Mouse (Mus musculus): ENCODE data around the gene Dmp1.

The Dmp1 gene

DNA sequence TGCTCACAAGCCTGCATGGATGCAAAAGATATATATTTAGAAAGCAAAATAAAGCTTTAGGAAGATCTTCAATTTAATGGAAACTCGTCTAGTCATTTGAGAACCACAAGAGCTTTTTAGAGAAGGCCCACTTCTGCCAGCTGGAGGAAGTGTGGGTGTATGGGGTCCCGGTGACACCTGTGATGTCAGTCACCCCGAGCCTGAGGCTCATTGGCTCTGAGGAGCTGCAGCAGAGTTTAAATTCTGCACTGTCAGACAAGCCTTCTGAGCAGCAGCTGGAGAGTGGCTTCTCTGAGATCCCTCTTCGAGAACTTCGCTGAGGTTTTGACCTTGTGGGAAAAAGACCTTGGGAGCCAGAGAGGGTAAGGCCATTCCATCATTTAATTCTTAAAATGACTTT is at the start of gene Dmp1:
Gene Dmp1, plus strand, starts transcription at position 263 of the 400 bp plus-strand sequence.
- DNase-seq (ENCODE audit: low read depth, low spot score): no peak

DNA sequence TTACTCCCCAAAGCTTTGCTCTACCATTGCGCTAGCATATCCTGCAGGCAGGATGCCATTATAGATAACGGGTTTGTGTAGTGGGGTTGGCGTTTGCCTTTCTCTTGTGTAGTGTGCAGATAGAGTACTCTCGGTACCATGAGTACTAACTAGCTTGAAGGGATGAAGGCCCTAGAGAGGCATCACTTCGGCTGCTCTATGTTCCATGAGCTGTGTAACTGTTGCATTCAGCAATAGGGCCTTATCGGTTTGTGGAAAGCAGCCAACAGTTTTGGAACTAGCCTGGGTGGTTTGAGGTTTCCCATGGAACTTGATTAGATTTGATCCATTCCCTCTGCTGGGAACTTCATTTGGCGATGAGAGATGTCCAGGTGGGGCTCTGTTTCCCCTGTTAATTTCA is 44.7 kb upstream of the Dmp1 start:
- DNase-seq (ENCODE audit: low read depth, low spot score): no peak

DNA sequence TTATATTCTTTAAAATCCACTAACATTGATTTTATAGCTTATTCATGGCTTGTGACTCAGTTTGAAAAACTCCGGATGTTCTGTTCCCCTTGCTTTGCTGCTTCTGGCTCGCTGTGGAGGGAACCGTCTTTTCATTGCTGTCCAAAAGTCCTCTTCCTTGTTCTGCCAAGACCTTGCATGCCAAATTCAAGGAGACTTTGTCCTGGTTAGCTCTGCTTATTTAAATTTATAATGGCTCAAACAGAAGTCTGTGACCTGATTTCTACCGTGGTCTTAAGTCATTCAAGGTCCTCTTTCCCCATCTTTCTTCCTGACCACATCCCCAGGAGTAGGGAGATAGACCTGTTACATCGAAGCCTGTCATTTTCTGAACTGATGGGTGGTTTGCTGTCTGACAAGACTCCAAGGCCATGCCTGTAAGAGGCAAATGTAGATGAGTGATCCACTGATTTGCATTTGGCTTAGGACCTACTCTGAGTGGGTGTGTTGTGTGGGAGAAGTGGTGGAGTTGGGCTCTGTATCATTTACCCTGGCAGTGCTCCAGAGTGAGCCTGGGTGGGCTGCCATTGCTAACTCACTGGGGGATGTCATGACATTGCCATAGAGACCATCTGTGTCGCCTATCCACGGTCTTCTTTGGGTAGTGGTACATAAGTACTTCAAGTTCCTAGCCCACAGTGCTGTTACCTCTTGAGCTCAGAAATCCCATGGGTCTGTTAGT is 43.9 kb upstream of the Dmp1 start:
- no peak for DNase-seq (ENCODE audit: low read depth, low spot score)

DNA sequence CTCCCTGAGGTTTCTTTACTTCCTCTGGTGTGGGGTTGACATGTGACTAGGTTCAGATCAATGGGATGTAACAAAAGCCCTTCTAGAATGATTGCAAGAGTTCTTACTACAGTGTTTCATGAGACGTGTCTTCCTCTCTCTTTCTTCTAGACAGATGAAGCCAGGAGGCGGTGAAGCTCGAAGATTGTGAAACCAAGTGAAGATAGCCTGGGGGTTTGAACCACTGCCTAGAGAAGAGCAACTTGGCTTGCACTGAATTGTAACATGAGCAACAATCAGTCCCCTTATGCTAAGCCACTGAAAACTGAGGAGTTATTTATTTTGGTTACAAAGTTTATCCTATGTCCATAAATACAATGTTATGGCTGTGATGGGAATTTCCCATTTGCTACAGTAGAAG is 41.8 kb upstream of the Dmp1 start:
- DNase-seq (ENCODE audit: low read depth, low spot score): no peak

GRCm38 (mm10) chr5:104161390-104161789 is 41.0 kb upstream of the Dmp1 start:
- no peak for DNase-seq (ENCODE audit: low read depth, low spot score)

DNA sequence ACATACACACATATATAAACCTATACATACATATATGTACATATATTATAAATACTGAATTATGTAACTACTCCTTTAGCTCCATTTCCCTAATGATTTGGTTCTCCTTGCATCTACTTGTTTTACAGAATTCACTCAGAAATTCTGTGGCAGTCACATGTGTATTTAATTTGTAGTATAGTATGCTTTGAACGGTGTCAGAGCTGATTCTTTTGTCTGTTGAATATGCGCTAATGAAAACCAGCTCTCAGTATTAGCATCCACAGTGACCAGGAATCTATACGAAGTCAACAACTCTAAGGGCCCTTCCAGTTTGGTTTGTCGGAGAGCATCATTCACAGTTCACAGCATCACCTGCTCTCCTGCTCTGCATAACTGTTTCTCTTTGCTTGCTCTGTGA is 38.9 kb upstream of the Dmp1 start:
- no peak for DNase-seq (ENCODE audit: low read depth, low spot score)

DNA sequence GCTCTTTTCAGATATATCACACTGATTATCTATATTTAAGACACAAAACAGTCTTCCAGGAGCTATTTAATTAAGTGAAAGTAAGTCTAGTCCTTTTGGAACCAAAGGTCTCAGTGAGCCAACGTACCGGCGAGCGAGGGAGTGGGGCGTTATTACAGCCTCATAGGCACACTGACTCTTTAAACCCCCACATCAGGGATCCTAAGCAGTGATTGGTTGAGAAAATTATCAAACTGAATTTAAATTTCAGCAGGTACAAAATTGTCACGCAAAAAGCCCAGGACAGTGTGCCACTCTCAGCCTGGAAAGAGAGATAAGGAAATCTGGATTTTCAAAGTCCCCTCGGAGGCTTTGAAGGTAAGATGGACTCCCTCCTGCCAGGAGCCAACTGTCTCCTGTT is 32.0 kb upstream of the Dmp1 start, which contains the start of gene Dspp:
Gene Dspp, plus strand, starts transcription at position 301 of the 400 bp plus-strand sequence.
- DNase-seq (ENCODE audit: low read depth, low spot score): no peak

DNA sequence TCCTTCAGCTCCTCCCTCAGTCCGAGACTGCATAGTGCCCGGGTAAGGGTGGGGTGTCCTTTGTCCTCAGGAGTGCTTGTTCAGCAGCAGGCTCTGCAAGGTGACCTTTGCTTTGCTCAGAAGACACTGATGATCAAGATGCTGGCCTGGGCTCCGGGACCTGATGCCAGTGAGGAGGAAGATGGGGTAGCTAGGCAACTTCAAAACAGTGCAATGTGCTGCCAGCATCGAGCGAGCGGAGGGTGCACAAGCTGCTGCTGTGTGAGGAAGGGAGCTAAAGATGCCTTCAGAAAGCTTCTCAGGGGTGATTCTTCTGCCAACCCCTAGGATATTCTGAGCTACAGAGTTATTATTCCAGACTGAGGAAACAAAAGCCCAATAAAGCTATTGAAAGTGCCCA is 29.3 kb upstream of the Dmp1 start:
- DNase-seq (ENCODE audit: low read depth, low spot score): no peak

DNA sequence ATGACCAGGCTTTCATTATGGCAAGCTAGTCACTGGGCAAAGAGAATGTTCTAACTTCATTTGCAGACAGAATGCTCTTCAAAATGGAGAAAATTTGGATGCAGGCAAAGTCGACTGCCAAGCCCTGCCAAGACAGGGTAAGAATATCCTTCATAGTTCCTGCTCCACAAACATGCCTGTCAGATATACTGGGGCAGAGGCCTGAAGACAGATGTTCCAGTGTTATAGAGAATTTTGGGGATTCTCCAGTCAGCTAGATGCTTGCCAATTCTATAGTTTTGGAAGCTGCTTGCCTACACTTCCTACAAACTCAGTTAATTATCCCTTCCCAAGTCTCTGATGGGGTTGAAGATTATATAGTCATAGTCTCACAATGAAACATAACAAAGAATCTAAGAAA is 18.7 kb upstream of the Dmp1 start:
- no peak for DNase-seq (ENCODE audit: low read depth, low spot score)

DNA sequence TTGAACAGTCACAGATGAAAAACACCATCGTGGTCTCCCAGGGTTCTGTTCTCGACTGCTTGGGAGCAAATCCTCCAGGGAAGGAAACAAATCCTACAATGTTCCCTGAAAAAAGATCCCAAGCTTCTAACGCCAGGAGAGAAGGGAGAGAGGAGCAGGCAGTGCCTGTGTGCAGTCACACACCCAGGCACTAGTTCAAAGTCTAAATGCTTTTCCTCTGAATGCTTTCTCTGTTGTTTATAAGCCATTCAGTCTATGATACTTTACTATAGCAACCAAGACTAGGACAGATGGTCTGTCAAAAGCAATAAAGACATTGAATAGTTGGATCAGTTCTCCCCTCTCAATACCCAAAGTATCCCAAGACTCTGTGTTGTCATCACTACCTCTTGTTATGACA is 15.1 kb upstream of the Dmp1 start:
- DNase-seq (ENCODE audit: low read depth, low spot score): no peak

- DNase-seq (ENCODE audit: low read depth, low spot score): no peak
Measured at GRCm38 (mm10) chr5:104195086-104195485, 7.3 kb upstream of the Dmp1 start.

DNA sequence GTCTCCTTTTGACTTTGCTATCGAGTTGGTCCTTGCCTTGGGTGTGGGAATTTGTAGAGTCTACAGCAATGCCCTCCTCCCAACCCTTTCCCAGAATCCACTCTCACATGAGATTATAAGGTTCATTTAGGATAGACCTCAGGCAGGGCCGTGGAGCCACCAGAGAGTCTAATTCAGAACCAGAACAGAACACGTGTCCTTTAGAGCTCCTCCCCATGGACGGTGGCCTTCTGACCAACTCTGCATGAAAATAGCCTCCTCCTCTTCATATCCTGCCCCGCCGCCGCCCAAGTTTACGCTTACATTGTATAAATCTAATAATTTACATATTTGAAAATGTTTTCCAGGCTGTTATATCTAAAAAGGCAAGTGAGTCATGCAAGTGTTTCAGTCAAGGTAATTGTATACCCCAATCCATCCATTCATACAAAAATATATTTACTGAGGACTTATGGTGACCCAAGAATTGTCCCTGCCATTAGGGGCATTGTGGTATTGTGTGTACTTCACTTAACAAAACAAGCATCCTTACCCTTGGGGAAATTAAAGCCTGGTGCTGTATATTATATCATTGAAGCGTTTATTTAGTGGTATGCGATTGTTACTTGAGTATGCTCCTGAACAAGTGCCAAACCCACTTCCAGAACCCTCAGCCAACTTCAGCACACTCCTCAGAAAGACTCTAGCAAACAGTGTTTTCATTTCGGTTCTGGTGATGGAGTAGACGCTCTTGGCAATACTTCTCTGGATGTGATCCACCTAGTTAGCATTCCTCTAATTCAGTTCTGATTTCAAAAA is 1.1 kb upstream of the Dmp1 start:
- DNase-seq (ENCODE audit: low read depth, low spot score): no peak

GRCm38 (mm10) chr5:104212531-104212930 is 10.1 kb downstream of the Dmp1 start:
- DNase-seq (ENCODE audit: low read depth, low spot score): no peak

GRCm38 (mm10) chr5:104218926-104219325 is 16.5 kb downstream of the Dmp1 start:
- DNase-seq (ENCODE audit: low read depth, low spot score): no peak

GRCm38 (mm10) chr5:104224299-104224698 is 21.9 kb downstream of the Dmp1 start:
- DNase-seq (ENCODE audit: low read depth, low spot score): no peak

- DNase-seq (ENCODE audit: low read depth, low spot score): no peak
Measured at GRCm38 (mm10) chr5:104224750-104225149, 22.3 kb downstream of the Dmp1 start.

GRCm38 (mm10) chr5:104228497-104228896 is 26.1 kb downstream of the Dmp1 start:
- no peak for DNase-seq (ENCODE audit: low read depth, low spot score)

DNA sequence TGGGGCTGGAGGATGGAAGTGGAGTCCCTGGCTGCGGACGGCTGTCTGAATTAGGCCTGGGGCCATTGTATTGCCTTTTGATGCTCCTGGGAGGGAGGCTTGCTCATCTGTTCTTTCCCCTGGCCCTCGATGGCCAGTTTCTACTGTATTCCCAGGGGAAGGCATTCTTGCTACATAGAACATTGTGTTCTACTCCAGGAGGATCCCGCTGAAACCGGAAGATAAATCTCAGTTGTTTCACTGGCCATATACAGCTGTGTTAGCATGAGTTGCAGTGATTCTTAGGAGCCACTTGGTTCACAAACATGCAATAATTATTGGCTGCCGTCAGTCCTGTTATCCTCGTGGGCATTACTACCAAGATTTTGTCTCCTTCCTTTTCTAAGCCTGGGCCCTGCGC is 34.3 kb downstream of the Dmp1 start:
- no peak for DNase-seq (ENCODE audit: low read depth, low spot score)

DNA sequence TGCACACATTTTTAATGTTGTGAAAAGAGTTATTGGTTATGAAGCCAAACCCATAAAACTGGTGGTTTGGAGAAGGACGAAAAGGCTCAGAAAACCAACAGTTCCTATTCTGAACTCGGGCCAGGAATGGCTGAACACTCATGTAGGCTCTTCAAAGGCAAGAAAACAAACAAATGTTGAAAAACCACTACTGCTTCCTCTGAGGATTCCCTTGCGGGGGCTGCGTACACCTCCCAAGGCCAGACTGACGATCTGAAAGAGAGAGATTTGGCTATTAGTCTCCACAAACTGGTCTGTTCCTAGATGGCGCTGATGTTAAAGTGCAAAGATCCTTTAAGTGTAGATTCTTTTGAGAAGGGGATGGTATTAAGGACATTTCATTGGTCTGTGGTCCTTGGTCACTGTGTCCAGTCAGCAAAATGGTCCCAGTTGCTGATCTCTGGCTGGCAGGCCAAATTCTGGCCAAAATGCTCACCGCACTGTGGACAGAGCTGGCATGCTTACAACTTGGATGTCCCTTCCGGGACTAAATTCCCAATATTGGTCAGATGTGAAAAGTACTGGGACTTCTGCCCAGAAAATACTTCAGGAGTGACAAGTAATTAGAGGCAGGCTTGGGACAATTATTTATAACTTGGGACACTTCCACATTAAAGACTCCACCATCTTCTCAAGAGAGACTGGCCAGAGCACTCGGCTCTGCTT is 37.4 kb downstream of the Dmp1 start:
- no peak for DNase-seq (ENCODE audit: low read depth, low spot score)

DNA sequence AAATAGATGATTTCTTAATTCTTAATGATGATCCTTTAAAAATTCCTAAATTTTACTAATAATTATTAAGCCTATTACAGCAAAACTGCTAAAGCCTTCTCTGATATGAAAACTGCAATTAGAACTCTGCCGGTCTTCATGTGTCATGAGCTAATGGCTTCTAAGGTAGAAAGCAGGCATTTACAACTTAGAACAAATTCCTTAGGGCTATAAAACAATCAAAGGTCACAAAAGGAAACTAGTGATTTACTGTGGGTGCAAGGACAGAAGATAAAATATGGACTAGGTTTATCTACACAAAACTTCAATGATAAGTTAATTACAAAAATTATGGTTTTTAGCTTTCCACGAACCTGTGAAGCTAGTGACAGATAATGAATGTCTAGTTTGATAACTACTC is 41.8 kb downstream of the Dmp1 start:
- no peak for DNase-seq (ENCODE audit: low read depth, low spot score)

- no peak for DNase-seq (ENCODE audit: low read depth, low spot score)
Measured at GRCm38 (mm10) chr5:104251811-104252210, 49.4 kb downstream of the Dmp1 start.

- no peak for DNase-seq (ENCODE audit: low read depth, low spot score)
Measured at GRCm38 (mm10) chr5:104256585-104256984, 54.2 kb downstream of the Dmp1 start.
